Mouse (Mus musculus) limb, embryonic 11.5 days (tissue): ENCODE measurements at regions not wholly inside any gene's neighbourhood (a gene's known extent, or its start where the extent isn't known, plus 50 kb on each side); places are given as distances from the start of the nearest gene placed in this dataset.

Experiments used
- ATAC-seq: fragments of 200-750 bp; cut with Nextera tagmentation; 2 replicates; pipeline ENCODE4 v1.8.0; 2017; ENCODE audit warnings: low read depth; ENCODE audit not compliant: insufficient number of reproducible peaks, low FRiP score, low TSS enrichment
- DNase-seq: peaks from one replicate; pipeline ENCODE4 v3.0.0-alpha.2; 2015; ENCODE audit warnings: low spot score
- H3K27ac ChIP-seq: fragments of 300-500 bp; sonication (generic); replicated peaks from 2 replicates; pipeline ENCODE4 v1.5.1; 2014; ENCODE audit warnings: low read depth, mild to moderate bottlenecking, low read length
- H3K27me3 ChIP-seq: fragments of 300-500 bp; sonication (generic); 2 replicates; pipeline ENCODE4 v1.6.1; 2014; ENCODE audit warnings: mild to moderate bottlenecking, low read length, mixed read lengths; ENCODE audit not compliant: control insufficient read depth, insufficient read depth
- H3K36me3 ChIP-seq: fragments of 300-500 bp; sonication (generic); 2 replicates; pipeline ENCODE4 v1.6.1; 2014; ENCODE audit warnings: mild to moderate bottlenecking, low read length, moderate library complexity, mixed read lengths; ENCODE audit not compliant: control insufficient read depth, insufficient read depth
- H3K4me1 ChIP-seq: fragments of 300-500 bp; sonication (generic); 2 replicates; pipeline ENCODE4 v1.6.1; 2014; ENCODE audit warnings: low read length, mixed read lengths; ENCODE audit not compliant: control insufficient read depth, insufficient read depth
- H3K4me2 ChIP-seq: fragments of 300-500 bp; sonication (generic); 2 replicates; pipeline ENCODE4 v1.6.1; 2014; ENCODE audit warnings: low read depth, mild to moderate bottlenecking, moderate library complexity; ENCODE audit not compliant: severe bottlenecking
- H3K4me3 ChIP-seq: fragments of 300-500 bp; sonication (generic); 2 replicates; pipeline ENCODE4 v1.5.1; 2014; ENCODE audit warnings: low read depth, low read length
- H3K9ac ChIP-seq: fragments of 300-500 bp; sonication (generic); 2 replicates; pipeline ENCODE4 v1.6.1; 2014; ENCODE audit warnings: mild to moderate bottlenecking, low read length
- H3K9me3 ChIP-seq: fragments of 300-500 bp; sonication (generic); 2 replicates; pipeline ENCODE4 v1.6.1; 2016; ENCODE audit warnings: low read length; ENCODE audit not compliant: control insufficient read depth
- WGBS: fragments of 180-500 bp; shearing (Covaris S2); extraction: QIAGEN DNeasy Blood & Tissue Kit; methylation state at CpG from one replicate; pipeline ENCODE4 v1.1.7; 2014; 5-methylcytosine and 5-hydroxymethylcytosine counted together

DNA sequence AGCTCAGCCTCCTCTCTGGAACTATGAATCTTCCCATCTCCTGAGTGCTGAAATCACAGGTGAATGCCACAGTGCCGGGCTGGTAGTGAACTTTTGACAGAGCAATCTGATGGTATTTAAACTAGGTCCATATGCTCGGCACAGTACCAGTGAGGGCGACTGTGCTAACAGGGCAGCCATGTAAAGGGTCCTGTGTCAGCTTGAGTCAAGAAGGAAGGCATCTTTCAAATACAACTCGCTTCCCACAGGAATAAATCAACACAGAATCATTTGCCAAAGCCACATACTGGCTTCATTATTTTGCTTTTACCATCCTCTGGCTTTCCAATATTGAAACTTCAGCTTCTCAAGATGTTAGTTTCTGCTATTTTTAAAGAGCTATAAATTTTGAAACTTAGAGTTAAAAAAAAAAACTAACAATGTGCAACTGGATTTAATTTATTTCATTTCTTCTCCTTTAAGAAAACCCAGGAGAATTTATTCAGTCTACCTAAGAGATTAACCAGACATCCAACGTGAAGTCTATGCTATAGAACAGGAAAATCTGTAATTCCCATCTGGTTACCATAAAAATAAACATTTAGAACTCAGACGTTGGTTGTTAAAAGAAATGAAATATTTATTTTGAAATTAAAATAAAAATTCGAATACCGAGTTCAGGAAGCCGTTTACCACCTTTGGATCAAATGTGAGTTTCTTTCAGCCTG is 108.8 kb upstream of the Spin1 start:
- no peak overlapping the region for H3K4me3 ChIP-seq
- H3K9ac ChIP-seq, result no peak overlapping the region
- H3K27ac ChIP-seq, result peak overlapping the region; percentile 79
- peak; percentile 88; the same call in 1 of the 2 replicates for ATAC-seq
- H3K27me3 ChIP-seq, result no peaks in the 10 kb centered on the region
- peak; percentile 63 for DNase-seq
- 41% methylated on average over 9 of the region's 9 CpGs for WGBS
- H3K36me3 ChIP-seq, result no peaks in the 10 kb centered on the region
- H3K4me2 ChIP-seq, result no peak overlapping the region
- H3K9me3 ChIP-seq, result no peaks in the 10 kb centered on the region
- H3K4me1 ChIP-seq, result 0 out of 2 replicates have a peak, but pooled peaks cover 2% of the 10 kb centered on the region

DNA sequence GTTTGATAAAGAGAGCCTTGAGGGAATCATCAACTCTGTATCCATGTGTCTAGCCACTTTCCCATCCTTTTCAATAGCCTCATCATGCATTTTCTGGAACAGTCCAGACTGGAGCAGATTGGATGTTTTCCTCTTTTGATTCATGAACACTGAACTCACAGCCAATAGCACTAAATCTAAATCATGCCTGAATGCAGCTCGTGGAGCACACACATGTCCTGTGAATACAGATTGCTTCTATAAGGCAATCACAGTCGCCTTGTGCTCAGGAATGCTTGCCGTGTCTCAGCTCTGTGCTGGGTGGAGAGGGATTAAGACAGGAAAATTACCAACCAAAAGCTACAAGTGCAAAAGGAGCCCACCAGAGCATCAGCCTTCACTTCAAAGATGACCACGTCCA is 100.9 kb upstream of the Spin1 start:
- DNase-seq (no peak), ATAC-seq (no peak)
- no peaks in the 10 kb centered on the region for H3K9me3 ChIP-seq
- 85% methylated on average over 4 of the region's 4 CpGs for WGBS
- no peak overlapping the region for H3K4me2 ChIP-seq
- no peaks in the 10 kb centered on the region for H3K36me3 ChIP-seq
- no peak overlapping the region for H3K9ac ChIP-seq
- H3K4me3 ChIP-seq, result no peak overlapping the region
- H3K27ac ChIP-seq, result no peak overlapping the region
- H3K4me1 ChIP-seq, result no peaks in the 10 kb centered on the region
- no peaks in the 10 kb centered on the region for H3K27me3 ChIP-seq

DNA sequence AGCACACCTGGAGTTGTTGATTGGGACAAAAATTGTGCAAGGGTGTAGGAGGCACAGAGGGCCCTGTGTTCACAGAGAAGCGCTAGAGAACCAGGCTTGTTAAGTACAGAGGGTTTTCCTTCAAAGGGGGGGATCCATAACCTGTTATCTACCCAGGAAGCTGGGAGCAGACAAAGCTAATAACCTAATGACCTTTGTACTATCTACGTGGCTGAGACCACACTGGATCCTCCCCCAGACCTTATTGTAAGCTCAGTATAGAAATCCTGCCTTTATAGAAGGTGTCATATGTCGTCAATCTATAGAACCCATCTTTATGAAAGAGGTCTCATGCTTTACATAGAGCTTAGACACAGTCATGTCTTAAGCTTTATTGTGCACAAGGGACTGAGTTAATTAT is 95.9 kb upstream of the Spin1 start:
- H3K9ac ChIP-seq, result no peak overlapping the region
- no peaks in the 10 kb centered on the region for H3K27me3 ChIP-seq
- no peaks in the 10 kb centered on the region for H3K4me1 ChIP-seq
- ATAC-seq (no peak), DNase-seq (no peak)
- no peak overlapping the region for H3K4me2 ChIP-seq
- H3K9me3 ChIP-seq, result no peaks in the 10 kb centered on the region
- H3K36me3 ChIP-seq, result no peaks in the 10 kb centered on the region
- no peak overlapping the region for H3K27ac ChIP-seq
- 75% methylated on average over 3 of the region's 3 CpGs for WGBS
- H3K4me3 ChIP-seq, result no peak overlapping the region

DNA sequence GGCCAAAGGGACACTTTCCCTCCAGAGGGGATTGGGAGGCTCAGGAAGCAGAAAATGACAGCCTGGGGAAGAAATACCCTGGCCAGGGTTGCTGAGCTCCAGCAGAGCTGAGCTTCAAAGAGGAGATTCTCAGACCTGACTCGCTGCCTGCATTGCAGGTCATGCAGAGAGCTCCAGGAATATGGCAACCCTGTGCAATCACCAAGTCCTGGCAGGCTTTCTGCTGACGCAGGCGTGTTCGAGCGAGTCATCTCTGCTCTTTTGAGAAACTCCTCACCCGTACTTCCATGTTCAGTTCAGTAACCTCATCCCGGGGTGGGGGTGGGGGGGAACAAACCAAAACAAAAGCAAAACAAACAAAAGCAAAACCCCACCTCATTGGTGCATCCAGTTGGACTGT is 89.9 kb upstream of the Spin1 start:
- WGBS, result 82% methylated on average over 7 of the region's 7 CpGs

DNA sequence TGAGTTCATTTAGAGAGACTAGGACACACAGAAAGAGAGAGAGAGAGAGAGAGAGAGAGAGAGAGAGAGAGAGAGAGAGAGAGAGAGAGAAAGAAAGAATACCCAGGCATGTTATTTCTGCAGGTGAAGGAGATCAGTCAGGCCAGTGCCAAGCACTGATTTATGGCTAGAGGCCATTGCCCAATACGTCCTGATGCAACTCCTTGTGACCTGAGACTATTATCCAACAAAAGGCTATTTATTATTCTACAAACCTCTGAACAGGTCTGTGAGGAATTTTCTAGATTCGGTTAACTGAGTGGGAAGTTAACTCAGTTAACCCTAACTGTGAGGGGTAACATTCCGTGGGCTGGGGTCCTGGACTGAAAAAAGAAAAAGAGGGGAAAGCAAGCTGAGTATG is 84.5 kb upstream of the Spin1 start:
- no peak for DNase-seq

More for the DNA sequence above, 89.9 kb upstream of the Spin1 start:
- H3K4me1 ChIP-seq, result no peaks in the 10 kb centered on the region
- no peak overlapping the region for H3K4me2 ChIP-seq
- DNase-seq, result no peak
- no peak overlapping the region for H3K9ac ChIP-seq
- ATAC-seq, result no peak
- H3K27me3 ChIP-seq, result no peaks in the 10 kb centered on the region
- no peaks in the 10 kb centered on the region for H3K9me3 ChIP-seq
- no peak overlapping the region for H3K4me3 ChIP-seq
- H3K27ac ChIP-seq, result no peak overlapping the region
- H3K36me3 ChIP-seq, result no peaks in the 10 kb centered on the region

DNA sequence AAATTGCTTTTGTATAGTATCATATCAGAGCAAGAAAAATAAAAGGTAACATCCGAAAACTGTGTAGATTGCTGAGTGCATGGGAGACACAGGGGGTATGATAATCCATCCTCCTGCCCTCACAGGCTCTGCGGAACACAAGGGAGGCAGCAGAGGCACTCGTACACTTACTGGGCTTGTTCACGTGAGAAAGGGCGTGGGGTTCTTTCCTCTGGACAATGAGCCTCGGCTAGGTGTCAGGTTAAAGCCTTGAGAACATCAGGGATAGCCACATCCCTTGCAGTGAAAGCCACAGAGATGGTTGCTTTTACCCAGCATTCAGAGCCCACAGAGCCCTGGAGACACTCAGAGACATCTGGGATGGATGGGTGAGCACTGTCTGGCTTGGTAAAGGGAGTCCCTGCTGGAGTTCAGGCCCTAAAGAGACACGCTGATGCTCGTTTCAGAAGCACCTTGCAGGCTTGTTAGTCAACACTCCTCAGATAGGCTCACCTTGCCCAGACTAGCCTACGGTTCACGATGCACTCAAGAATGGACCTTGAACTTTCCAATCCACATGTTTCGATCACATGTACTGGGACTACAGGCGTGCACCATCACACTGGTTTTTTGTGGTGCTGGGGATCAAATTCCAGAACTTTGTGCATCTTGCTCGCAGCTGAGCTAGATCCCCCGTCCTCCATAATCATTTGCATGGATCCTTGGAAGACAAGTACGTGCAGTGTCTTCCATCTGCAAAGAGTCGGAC is 83.5 kb upstream of the Spin1 start:
- WGBS, result 68% methylated on average over 16 of the region's 16 CpGs
- H3K4me3 ChIP-seq, result no peak overlapping the region
- H3K36me3 ChIP-seq, result no peaks in the 10 kb centered on the region
- no peaks in the 10 kb centered on the region for H3K27me3 ChIP-seq
- peak overlapping the region; percentile 64 for H3K27ac ChIP-seq
- DNase-seq, result peak; percentile 24
- no peak overlapping the region for H3K4me2 ChIP-seq
- 0 out of 2 replicates have a peak overlapping the region, but pooled peaks have one; percentile 7 for H3K9ac ChIP-seq
- peaks cover 21% of the 10 kb centered on the region for H3K4me1 ChIP-seq
- H3K9me3 ChIP-seq, result no peaks in the 10 kb centered on the region
- ATAC-seq, result 0 out of 2 replicates have a peak, but pooled peaks have one; percentile 4

More for the DNA sequence above, 84.5 kb upstream of the Spin1 start:
- 79% methylated on average over 3 of the region's 3 CpGs for WGBS
- no peak for ATAC-seq
- Histone ChIP-seq H3K4me1 (peaks cover 17% of the 10 kb centered on the region), H3K27me3 (no peaks in the 10 kb centered on the region), H3K36me3 (no peaks in the 10 kb centered on the region), H3K27ac (no peak overlapping the region), H3K9ac (no peak overlapping the region), H3K4me2 (no peak overlapping the region), H3K4me3 (no peak overlapping the region), H3K9me3 (no peaks in the 10 kb centered on the region)

DNA sequence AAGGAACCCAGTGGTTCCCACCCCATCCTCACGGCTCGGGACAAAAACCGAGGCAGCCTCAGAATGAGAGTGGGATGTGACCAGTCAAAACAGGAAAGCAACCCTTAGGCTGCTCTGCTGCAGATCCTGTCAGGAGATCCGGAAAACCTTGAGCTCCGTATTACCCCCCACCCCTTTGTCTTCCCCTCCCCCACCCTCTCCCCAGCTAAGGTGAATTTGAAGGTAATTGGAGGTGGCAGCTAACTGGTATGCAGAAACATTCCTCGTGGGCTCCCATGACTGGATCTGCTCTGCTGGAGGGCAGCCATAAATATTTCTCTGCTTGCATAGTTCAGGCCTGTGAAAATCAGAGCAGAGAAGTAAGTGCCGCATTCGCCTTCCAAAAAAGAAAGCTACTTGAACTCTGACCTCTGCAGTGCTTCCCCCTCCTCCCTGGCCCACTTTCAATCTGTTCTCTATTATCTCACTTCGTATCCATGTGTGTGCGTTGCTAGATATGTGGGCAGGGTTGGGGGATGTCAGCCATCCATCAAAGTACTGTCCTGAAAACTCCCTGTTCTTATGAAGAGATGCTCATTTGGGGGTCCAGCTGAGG is 82.9 kb upstream of the Spin1 start:
- Histone ChIP-seq H3K9ac (0 out of 2 replicates have a peak overlapping the region, but pooled peaks have one; percentile 7), H3K4me1 (peaks cover 26% of the 10 kb centered on the region), H3K4me2 (peak overlapping the region; percentile 10; the same call in 1 of the 2 replicates), H3K4me3 (no peak overlapping the region), H3K36me3 (no peaks in the 10 kb centered on the region), H3K27ac (peak overlapping the region; percentile 64), H3K9me3 (no peaks in the 10 kb centered on the region), H3K27me3 (no peaks in the 10 kb centered on the region)
- peak; percentile 75 for ATAC-seq
- WGBS, result 8% methylated on average over 10 of the region's 10 CpGs
- peak; percentile 61 for DNase-seq

DNA sequence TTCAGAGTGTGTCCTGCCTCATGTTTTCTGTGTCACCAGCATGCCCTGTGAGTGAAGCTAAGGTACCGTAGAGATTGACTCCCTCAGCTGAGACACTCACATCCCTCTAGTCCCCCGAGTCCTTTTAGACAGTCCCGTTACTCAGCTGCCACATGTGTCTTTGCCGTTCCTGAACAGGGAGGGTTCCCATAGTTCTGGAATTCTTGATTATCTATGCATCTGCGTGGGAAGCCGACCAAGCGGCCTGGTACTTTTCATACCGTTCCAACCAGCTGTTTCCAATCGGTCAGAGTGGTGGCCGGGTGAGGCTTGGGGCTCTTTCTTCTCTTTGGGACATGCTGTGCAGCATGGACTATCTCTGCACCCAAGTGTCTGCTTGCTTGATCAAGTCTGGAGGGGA is 82.3 kb upstream of the Spin1 start:
- no peak for DNase-seq
- H3K4me1 ChIP-seq, result peaks cover 27% of the 10 kb centered on the region
- H3K4me2 ChIP-seq, result no peak overlapping the region

More for the DNA sequence above, 82.3 kb upstream of the Spin1 start:
- H3K36me3 ChIP-seq, result no peaks in the 10 kb centered on the region
- no peak overlapping the region for H3K4me3 ChIP-seq
- ATAC-seq, result 0 out of 2 replicates have a peak, but pooled peaks have one; percentile 2
- no peaks in the 10 kb centered on the region for H3K9me3 ChIP-seq
- 30% methylated on average over 10 of the region's 10 CpGs for WGBS
- H3K27me3 ChIP-seq, result no peaks in the 10 kb centered on the region
- H3K9ac ChIP-seq, result no peak overlapping the region
- H3K27ac ChIP-seq, result peak overlapping the region; percentile 36
